Mouse (Mus musculus): ENCODE measurements around the gene Pheta2. TPM values are rescaled to one million over a fixed set of nuclear protein-coding genes. Genes with fewer than 3 reads are reported as not detected.
"Not testable (repeated sequence)": the region's sequence is repeated elsewhere in the genome, so short reads cannot be mapped to it uniquely, and the experiment has no call there.

Pheta2 gene
- polyA plus RNA-seq, 1 experiment from 2014 or later = 12.0 TPM

DNA sequence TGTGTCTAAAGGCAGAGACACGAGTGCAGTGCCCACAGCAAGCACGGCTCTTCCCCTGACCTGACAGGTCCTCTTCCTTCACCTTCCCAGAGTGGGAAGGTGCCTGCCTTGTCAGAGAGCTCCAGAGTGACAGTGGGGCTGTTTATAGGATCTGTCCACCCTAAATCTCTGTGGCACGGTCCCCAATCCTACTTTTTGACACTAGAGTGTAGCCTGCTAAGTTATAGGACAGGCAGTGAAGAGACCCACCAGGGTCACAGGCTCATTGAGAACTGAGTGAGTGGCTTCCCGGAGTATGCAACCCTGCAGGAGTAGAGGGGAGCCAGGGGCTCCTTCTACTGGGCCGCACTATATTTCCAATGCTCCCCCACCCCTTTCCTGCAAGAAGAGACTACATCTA, 39.0 kb downstream of the Pheta2 start:
- WGBS = 76% methylated on average over 5 of the region's 5 CpGs
- Histone ChIP-seq H3K4me2 (peak overlapping the region; percentile 86; the same call in 1 of the 2 replicates), H3K9ac (no peak overlapping the region), H3K27ac (peak overlapping the region; percentile 93; the same call in 1 of the 2 replicates), H3K4me3 (replicated peaks) (no peak overlapping the region), H3K9me3 (replicated peaks) (no peaks in the 10 kb centered on the region), H3K27me3 (no peaks in the 10 kb centered on the region), H3K4me1 (peaks cover 40% of the 10 kb centered on the region), H3K36me3 (peaks cover 4% of the 10 kb centered on the region; the same call in 1 of the 2 replicates)
- no peak for ATAC-seq (replicated peaks; ENCODE audit: low FRiP score)

DNA sequence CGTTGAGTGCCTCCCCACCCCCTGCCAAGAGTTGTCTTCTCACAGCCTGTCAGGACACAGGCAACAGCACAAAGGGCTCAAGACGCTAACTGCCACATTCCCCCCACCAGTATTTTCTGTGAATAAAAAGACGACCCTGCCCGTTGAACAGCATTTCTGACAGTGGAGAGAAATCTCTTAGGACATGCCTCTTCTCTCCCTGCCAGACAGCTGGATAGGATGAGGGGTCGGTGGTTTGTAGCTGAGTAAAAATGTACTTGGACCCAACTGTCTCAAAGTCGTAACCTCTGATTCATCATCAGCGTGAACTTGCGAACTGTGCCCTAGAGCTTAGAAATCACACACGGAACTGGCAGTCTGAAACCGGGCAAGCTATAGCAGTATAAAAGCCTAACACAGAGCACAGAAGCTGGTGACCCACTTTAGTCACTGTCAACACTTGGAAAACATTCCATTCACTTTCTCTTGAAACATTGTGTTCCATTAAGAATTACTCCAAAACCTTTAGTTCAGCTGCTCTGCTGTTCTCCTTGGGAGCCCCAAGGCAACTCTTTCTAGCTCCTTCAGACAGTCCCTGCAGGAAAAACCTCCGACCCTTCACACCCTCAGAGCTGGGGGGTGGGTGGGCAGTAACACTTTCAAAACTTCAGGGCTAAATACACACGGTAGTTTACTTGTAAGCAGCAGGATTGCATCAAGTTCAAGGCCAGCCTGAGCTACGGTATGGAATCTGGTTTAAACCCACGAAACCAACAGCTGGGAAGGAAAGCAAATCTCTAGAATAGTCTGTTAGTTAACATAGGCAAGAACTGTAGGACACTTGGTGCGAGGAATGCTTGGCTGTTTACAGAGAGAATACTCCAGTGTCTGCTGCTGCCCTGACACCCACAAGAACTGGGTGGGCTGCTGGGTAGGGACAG, 39.8 kb downstream of the Pheta2 start:
- peaks cover 3% of the 10 kb centered on the region; the same call in 1 of the 2 replicates for H3K36me3 ChIP-seq
- WGBS = 39% methylated on average over 15 of the region's 15 CpGs
- H3K4me2 ChIP-seq = peak overlapping the region; percentile 86
- H3K4me3 ChIP-seq (replicated peaks) = peak overlapping the region; percentile 55
- no peak overlapping the region for H3K9ac ChIP-seq
- no peaks in the 10 kb centered on the region for H3K27me3 ChIP-seq
- H3K4me1 ChIP-seq = peaks cover 40% of the 10 kb centered on the region
- H3K9me3 ChIP-seq (replicated peaks) = no peaks in the 10 kb centered on the region
- ATAC-seq (replicated peaks; ENCODE audit: low FRiP score) = no peak
- H3K27ac ChIP-seq = peak overlapping the region; percentile 93

DNA sequence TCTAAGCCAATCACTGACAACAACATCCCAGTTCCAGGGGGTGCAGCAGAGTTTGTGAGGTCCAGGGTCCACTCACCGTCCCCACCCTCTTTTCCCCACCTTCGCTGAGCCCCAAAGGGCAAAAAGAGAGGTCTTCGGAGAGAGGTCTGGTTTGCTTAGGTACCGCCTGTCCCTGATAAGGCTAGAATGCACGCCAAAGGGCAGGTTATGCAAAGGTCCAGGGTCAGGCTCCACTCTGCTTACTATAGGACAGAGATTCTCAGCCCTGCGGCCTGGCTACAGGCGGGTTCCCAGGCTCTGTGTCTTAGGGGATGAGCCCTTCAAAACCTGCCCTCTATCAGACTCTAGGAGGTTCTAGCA, 40.7 kb downstream of the Pheta2 start:
- peaks cover 40% of the 10 kb centered on the region for H3K4me1 ChIP-seq
- ATAC-seq (replicated peaks; ENCODE audit: low FRiP score) = peak; percentile 76
- 25% methylated on average over 7 of the region's 7 CpGs for WGBS
- peak overlapping the region; percentile 55 for H3K4me3 ChIP-seq (replicated peaks)
- peak overlapping the region; percentile 86 for H3K4me2 ChIP-seq
- peak overlapping the region; percentile 45; the same call in 1 of the 2 replicates for H3K9ac ChIP-seq
- no peaks in the 10 kb centered on the region for H3K36me3 ChIP-seq
- no peaks in the 10 kb centered on the region for H3K27me3 ChIP-seq
- H3K9me3 ChIP-seq (replicated peaks) = no peaks in the 10 kb centered on the region
- peak overlapping the region; percentile 93 for H3K27ac ChIP-seq

DNA sequence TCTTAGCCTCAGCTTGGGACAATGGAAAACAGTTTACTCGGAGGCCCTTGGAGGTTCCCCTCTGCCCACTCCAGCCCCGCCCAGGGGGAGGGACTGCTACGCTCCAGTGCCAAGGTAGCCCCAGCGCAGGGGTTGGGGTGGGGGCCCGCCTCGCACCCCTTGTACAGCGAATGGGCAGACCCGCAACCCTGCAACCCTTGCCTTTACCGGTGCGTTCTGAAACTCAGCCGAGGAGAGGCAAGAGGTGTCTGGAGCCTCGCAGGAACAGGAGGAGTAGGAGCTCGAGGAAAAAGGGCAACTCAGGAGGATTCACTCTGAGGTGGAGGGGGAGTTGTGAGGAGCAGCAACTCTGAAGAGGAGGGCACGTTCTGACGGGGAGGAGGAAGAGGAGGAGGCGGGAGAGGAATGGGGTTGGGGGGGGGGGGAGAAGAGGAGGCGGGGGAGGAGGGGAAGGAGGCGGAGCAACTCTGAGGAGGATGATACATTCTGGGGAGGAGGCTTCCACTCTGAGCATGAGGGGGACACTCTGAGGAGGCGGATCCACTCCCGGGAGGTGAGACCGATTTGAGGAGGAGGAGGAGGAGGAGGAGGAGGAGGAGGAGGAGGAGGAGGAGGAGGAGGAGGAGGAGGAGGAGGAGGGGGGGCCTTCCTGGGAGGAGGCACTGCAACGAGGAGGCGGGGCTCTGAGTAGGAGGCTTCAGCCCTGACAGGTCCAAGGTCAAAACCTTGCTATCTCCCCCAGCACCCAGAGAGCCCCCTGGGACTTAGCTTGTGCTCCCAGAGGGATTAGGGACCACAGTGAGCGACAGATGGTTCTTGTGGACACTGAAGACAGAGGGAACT, 41.4 kb downstream of the Pheta2 start, which contains the start of gene Cyp2d22:
Cyp2d22 (minus strand) TSS at position 390 of the 843 bp plus-strand sequence.
- WGBS = 1% methylated on average over 19 of the region's 24 CpGs
- no peaks in the 10 kb centered on the region for H3K36me3 ChIP-seq
- H3K27ac ChIP-seq = peak within 1 kb of the TSS; percentile 93
- peak within 1 kb of the TSS; percentile 45; the same call in 1 of the 2 replicates for H3K9ac ChIP-seq
- ATAC-seq (replicated peaks; ENCODE audit: low FRiP score) = peak; percentile 90
- H3K4me2 ChIP-seq = peak within 1 kb of the TSS; percentile 86
- H3K4me1 ChIP-seq = peaks cover 40% of the 10 kb centered on the region
- no peaks in the 10 kb centered on the region for H3K27me3 ChIP-seq
- no peaks in the 10 kb centered on the region; the same call in 1 of the 2 replicates for H3K9me3 ChIP-seq (replicated peaks)
- H3K4me3 ChIP-seq (replicated peaks) = peak within 1 kb of the TSS; percentile 55

DNA sequence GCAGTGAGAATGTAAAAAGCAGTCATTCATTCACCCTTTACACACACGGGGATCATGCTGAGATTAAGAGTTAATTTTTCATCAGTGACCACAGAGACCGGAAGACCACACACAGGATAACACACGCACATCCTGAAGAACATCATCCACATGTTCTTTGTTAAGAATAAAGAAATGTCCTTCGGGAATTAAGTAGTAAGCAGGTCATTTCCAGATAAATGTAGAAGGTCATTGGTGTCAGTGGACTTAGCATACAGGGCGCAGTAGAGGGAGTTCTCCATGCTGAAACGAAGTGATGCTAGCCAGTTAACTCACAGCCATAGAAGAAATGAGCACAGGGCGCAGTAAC, 41.9 kb downstream of the Pheta2 start:
- 33% methylated on average over 7 of the region's 7 CpGs for WGBS
- H3K4me2 ChIP-seq = peak overlapping the region; percentile 86
- H3K9me3 ChIP-seq (replicated peaks) = no peaks in the 10 kb centered on the region; the same call in 1 of the 2 replicates
- no peak overlapping the region for H3K9ac ChIP-seq
- peak overlapping the region; percentile 75 for H3K27ac ChIP-seq
- H3K4me1 ChIP-seq = peaks cover 40% of the 10 kb centered on the region
- peak; percentile 37; the same call in 1 of the 2 replicates for ATAC-seq (replicated peaks; ENCODE audit: low FRiP score)
- no peaks in the 10 kb centered on the region for H3K36me3 ChIP-seq
- no peaks in the 10 kb centered on the region for H3K27me3 ChIP-seq
- peak overlapping the region; percentile 55 for H3K4me3 ChIP-seq (replicated peaks)

DNA sequence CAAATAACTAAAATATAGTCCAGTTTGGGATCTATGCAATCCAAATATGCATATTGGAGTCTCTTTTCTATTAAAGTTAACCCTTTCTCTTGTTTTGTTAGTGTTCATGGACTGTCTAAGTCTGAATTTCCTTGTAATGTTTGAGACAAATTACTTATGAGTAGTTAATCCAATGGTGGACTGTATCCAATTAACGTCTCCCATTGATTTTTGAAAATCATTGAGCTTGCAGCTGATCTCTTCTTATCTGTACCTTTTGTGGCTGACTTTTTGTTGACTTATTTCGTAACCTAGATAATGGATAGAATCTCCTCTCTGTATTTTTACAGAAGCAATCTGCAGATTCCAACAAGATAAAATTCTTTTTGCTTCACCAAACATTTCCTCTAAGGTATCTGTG, 43.7 kb downstream of the Pheta2 start:
- Histone ChIP-seq H3K9me3 (replicated peaks) (no peaks in the 10 kb centered on the region; the same call in 1 of the 2 replicates), H3K36me3 (no peaks in the 10 kb centered on the region), H3K4me3 (replicated peaks) (no peak overlapping the region), H3K4me2 (no peak overlapping the region), H3K27me3 (no peaks in the 10 kb centered on the region), H3K9ac (no peak overlapping the region), H3K27ac (no peak overlapping the region), H3K4me1 (peaks cover 29% of the 10 kb centered on the region)
- WGBS = 95% methylated on average over 2 of the region's 2 CpGs
- ATAC-seq (replicated peaks; ENCODE audit: low FRiP score) = no peak

DNA sequence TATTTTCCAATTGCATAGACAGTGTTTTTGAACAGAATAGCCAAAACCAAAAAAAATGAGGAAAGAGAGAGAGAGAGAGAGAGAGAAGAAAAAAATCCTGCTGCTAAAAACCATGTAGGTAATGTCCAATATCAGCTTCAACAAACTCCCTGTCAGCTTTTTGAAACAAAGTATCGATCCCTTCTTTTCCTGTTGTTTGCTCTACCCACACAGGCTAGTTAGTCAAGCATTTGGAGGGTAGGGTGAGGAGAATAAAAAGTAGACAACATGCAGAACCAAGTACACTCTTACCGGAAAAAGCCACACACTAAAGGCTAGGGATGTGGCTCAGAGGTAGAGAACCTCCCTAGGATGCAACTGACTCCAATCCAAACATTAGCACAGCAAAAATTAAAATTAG, 47.0 kb downstream of the Pheta2 start:
- Histone ChIP-seq H3K36me3 (no peaks in the 10 kb centered on the region), H3K4me3 (replicated peaks) (no peak overlapping the region), H3K4me1 (peaks cover 3% of the 10 kb centered on the region; the same call in 1 of the 2 replicates), H3K9ac (no peak overlapping the region), H3K27ac (no peak overlapping the region), H3K9me3 (replicated peaks) (no peaks in the 10 kb centered on the region; the same call in 1 of the 2 replicates), H3K27me3 (no peaks in the 10 kb centered on the region), H3K4me2 (no peak overlapping the region)
- no peak for ATAC-seq (replicated peaks; ENCODE audit: low FRiP score)
- WGBS = 93% methylated on average over 2 of the region's 2 CpGs

DNA sequence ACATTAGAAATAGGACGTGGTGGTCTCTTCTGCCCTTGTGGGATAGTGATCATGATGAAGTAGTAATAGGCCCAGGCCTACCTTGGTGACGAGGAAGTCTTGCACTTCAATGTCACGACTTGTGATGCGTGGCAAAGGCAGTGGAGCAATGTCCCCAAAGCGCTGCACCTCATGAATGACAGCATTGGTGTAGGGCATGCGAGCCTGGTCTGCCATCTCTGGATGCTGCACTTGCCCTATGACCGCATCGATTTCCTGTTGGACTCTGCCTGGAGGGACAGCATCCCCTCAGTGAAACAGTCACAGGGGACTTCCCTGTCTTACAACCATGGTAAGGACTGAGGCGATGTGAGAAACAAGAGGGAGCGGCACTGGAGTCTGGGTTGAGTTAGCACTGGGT, 51.2 kb downstream of the Pheta2 start:
- H3K27me3 ChIP-seq; ATAC-seq (replicated peaks; ENCODE audit: low FRiP score); H3K9ac ChIP-seq; H3K4me2 ChIP-seq; H3K36me3 ChIP-seq; H3K9me3 ChIP-seq (replicated peaks); H3K4me3 ChIP-seq (replicated peaks); H3K4me1 ChIP-seq; H3K27ac ChIP-seq: not testable (repeated sequence)
- whole genome bisulfite sequencing = 84% methylated on average over 10 of the region's 10 CpGs

DNA sequence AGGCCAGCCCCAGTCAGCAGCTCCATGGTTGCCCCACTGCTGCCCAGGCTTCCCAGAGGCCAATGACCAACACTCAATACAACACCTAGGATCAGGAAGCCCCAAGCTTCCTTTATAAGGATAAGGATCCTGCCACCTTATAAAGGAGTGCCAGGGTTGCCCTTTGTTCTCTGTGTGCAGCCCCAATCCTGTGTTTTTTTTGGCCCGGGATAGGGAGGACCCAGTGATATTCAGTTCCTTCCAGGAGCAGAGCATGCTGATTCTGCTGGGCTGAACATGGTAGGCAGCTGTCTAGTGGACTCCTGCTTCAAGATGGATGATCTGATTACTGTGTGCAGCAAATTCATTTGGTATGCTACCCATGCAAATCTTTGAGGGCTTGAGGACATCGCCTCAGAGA, 55.2 kb downstream of the Pheta2 start, which contains the start of gene Cyp2d11:
Cyp2d11 (minus strand) TSS at position 101 of the 400 bp plus-strand sequence.
- not testable (repeated sequence) for H3K36me3 ChIP-seq; H3K4me1 ChIP-seq; H3K27me3 ChIP-seq; H3K9ac ChIP-seq; H3K4me2 ChIP-seq; ATAC-seq (replicated peaks; ENCODE audit: low FRiP score); H3K9me3 ChIP-seq (replicated peaks); H3K27ac ChIP-seq; H3K4me3 ChIP-seq (replicated peaks)
- WGBS = 86% methylated on average over 2 of the region's 2 CpGs

Data from kidney, embryonic 15.5 days (tissue).